In the genomic region with DNA sequence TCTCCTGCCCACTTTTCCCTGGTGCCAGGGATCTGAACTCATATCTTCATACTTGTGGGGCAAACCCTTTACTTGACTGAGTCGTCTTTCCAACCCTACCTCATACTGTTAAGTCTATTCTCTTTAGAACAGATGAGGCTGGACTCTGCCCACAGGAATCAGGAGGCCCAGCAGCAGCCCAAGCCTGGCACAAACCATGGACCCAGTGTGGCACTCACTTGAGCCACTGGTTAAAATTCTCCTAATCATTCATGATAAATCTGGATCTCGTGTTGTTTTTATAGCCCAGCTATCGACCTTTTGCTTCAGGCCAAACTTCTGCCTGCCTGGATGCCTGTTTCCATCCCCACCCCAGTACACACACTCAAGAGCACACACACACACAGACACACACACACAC, we compare ENCODE assay signal across 21 mouse cellular contexts.
"Had no signal": no experiment of that assay in that cellular context is flagged by ENCODE, and none has a peak within 500 bp of the region (broad histone marks: within the 10 kb centered on the region; RNA-seq: fewer than 3 reads in every experiment).

No protein-coding gene starts in this region.

- H3K36me3 ChIP-seq: heart, embryonic 13.5 days; heart, embryonic 15.5 days; hindbrain, embryonic 12.5 days; hindbrain, embryonic 15.5 days; limb, embryonic 12.5 days had no signal

- H3K27ac ChIP-seq: heart, adult 2 months; heart, embryonic 13.5 days; heart, embryonic 15.5 days; hindbrain, embryonic 12.5 days; hindbrain, embryonic 15.5 days; hindbrain, postnatal 0 days; limb, embryonic 12.5 days had no signal

- H3K4me3 ChIP-seq: heart, adult 2 months; heart, embryonic 13.5 days; heart, embryonic 15.5 days; hindbrain, embryonic 12.5 days; hindbrain, embryonic 15.5 days; limb, embryonic 12.5 days had no signal

- H3K9ac ChIP-seq: heart, embryonic 13.5 days; heart, embryonic 15.5 days; hindbrain, embryonic 12.5 days; hindbrain, embryonic 15.5 days; limb, embryonic 12.5 days had no signal

- H3K4me2 ChIP-seq: heart, embryonic 11.5 days; heart, embryonic 13.5 days; heart, embryonic 15.5 days; hindbrain, embryonic 12.5 days; hindbrain, embryonic 15.5 days; limb, embryonic 12.5 days had no signal

- H3K9me3 ChIP-seq: heart, embryonic 13.5 days; heart, embryonic 15.5 days; hindbrain, embryonic 12.5 days; hindbrain, embryonic 15.5 days; limb, embryonic 12.5 days had no signal

- ATAC-seq: hindbrain, postnatal 0 days; intestine, embryonic 16.5 days had no signal

- DNase-seq: gastrocnemius, postnatal 14 days; gastrocnemius, postnatal 36 days; heart, adult 11 months; heart, adult 2 months; heart, postnatal 14 days; heart, postnatal 36 days; kidney, adult 18-20 months; kidney, postnatal 14 days; layer of hippocampus, adult 9-11 months; layer of hippocampus, postnatal 36 days; left cerebral cortex, postnatal 4 days; liver; lung, adult 2 months had no signal

- H3K27me3 ChIP-seq: heart, embryonic 13.5 days; heart, embryonic 15.5 days; hindbrain, embryonic 15.5 days; limb, embryonic 12.5 days had no signal
